Mouse (Mus musculus) adrenal gland, postnatal 4 days (tissue): ENCODE data around the gene Zfp955a. TPM values are rescaled to one million over a fixed set of nuclear protein-coding genes. Genes with fewer than 3 reads are reported as not detected.
"Not testable (repeated sequence)": the region's sequence is repeated elsewhere in the genome, so short reads cannot be mapped to it uniquely, and the experiment has no call there.

ENCODE experiments used
- DNase-seq, 2 experiments: peaks; one replicate each; pipeline ENCODE4 v3.0.0; 2021 to 2022; ENCODE audit warnings: low spot score in 2 of 2, mixed read lengths in 2 of 2
- long read RNA-seq, 2 experiments: library from polyadenylated mRNA; stranded (forward); transcript quantifications; one replicate each; pipeline ENCODE4 v2.0.0; 2021
- total RNA-seq, 2 experiments: library from RNA; stranded (reverse); gene quantifications; 2 replicates each; pipeline ENCODE4 v1.2.3; 2021

Gene Zfp955a
- 10 to 100 TPM; 13.1 to 15.6 TPM for total RNA-seq
- long read RNA-seq, experiment 1, partial matches to known transcripts = 0 of 5 reads
- long read RNA-seq, experiment 1, other reads (novel, unspliced or antisense) = 1 of 5 reads
- long read RNA-seq, experiment 2, transcript Zfp955a-201 (4 exons, 3,544 nt) = major isoform, 12 of 16 reads
- long read RNA-seq, experiment 2, partial matches to known transcripts = 0 of 16 reads
- long read RNA-seq, experiment 2, other reads (novel, unspliced or antisense) = 4 of 16 reads

GRCm38 (mm10) chr17:33254530-33255318 is at the start of gene Zfp955a:
TSS of gene Zfp955a (minus strand) at chr17:33255145.
- DNase-seq = not testable (repeated sequence)

- DNase-seq = not testable (repeated sequence)
Measured at GRCm38 (mm10) chr17:33289876-33290149, 34.9 kb upstream of the Zfp955a start.

- DNase-seq = not testable (repeated sequence)
Measured at GRCm38 (mm10) chr17:33289039-33289875, 34.3 kb upstream of the Zfp955a start, which contains the start of gene Zfp955b. TSS of gene Zfp955b (plus strand) at chr17:33289544.

- no peak for DNase-seq
Measured at GRCm38 (mm10) chr17:33268907-33269306, 14.0 kb upstream of the Zfp955a start.

GRCm38 (mm10) chr17:33264376-33264775 is 9.4 kb upstream of the Zfp955a start, which contains the start of gene Olfr63:
TSS of gene Olfr63 (plus strand) at chr17:33264676.
- no peak for DNase-seq

GRCm38 (mm10) chr17:33255319-33255657 is 343 bp upstream of the Zfp955a start:
- not testable (repeated sequence) for DNase-seq

- not testable (repeated sequence) for DNase-seq
Measured at GRCm38 (mm10) chr17:33236646-33237045, 18.3 kb downstream of the Zfp955a start.

- DNase-seq = no peak
Measured at GRCm38 (mm10) chr17:33221590-33221989, 33.4 kb downstream of the Zfp955a start, which contains the start of gene Olfr1564. TSS of gene Olfr1564 (minus strand) at chr17:33221690.

GRCm38 (mm10) chr17:33191002-33191401 is 63.9 kb downstream of the Zfp955a start, which contains the start of gene Olfr239:
TSS of gene Olfr239 (plus strand) at chr17:33191302.
- not testable (repeated sequence) for DNase-seq

Other genes with a start within 250 kb of the Zfp955a start
- 10 to 100 TPM; 11.4 to 15.0 TPM for gene Zfp763, start 221.7 kb downstream of the Zfp955a start, total RNA-seq
- gene 4921501E09Rik, start 187.1 kb downstream of the Zfp955a start, total RNA-seq = not detected
- gene Zfp563, start 165.8 kb downstream of the Zfp955a start, total RNA-seq = 10 to 100 TPM; 11.1 to 12.2 TPM
- not detected for gene Morc2b, start 115.5 kb downstream of the Zfp955a start, total RNA-seq
- not detected for gene Olfr55, start 86.7 kb downstream of the Zfp955a start, total RNA-seq
- gene Olfr239, start 63.8 kb downstream of the Zfp955a start, total RNA-seq = not detected
- not detected for gene Olfr1564, start 33.5 kb downstream of the Zfp955a start, total RNA-seq
- gene Olfr63, start 9.5 kb upstream of the Zfp955a start, total RNA-seq = under 1 TPM in 1 of 2 experiments, not detected in 1; 0.03 TPM
- gene Zfp955b, start 34.4 kb upstream of the Zfp955a start, total RNA-seq = 10 to 100 TPM; 16.5 to 17.4 TPM
- 10 to 100 TPM; 16.0 to 16.6 TPM for gene Zfp81, start 103.7 kb upstream of the Zfp955a start, total RNA-seq
- gene Zfp101, start 139.5 kb upstream of the Zfp955a start, total RNA-seq = 10 to 100 TPM; 17.0 to 18.0 TPM
- gene Actl9, start 177.8 kb upstream of the Zfp955a start, total RNA-seq = not detected